Mouse (Mus musculus): ENCODE results near the gene Unc119b. TPM values are rescaled to one million over a fixed set of nuclear protein-coding genes. Genes with fewer than 3 reads are reported as not detected.

Unc119b gene
- polyA plus RNA-seq, 1 experiment from 2014 or later, result 22.2 TPM

GRCm38 (mm10) chr5:115145976-115146746 lies 11.4 kb upstream of the Unc119b start:
- ATAC-seq (ENCODE audit: insufficient read depth, low FRiP score), result no peak
- H3K9me3 ChIP-seq (replicated peaks; ENCODE audit: control insufficient read depth, low read length), result no peaks in the 10 kb centered on the region
- H3K4me2 ChIP-seq (ENCODE audit: low read depth, low read length), result no peak overlapping the region
- no peak overlapping the region for H3K9ac ChIP-seq (ENCODE audit: low read length)
- no peak overlapping the region for H3K27ac ChIP-seq (ENCODE audit: low read length)
- WGBS, result 75% methylated on average over 6 of the region's 6 CpGs
- H3K36me3 ChIP-seq (ENCODE audit: control insufficient read depth, insufficient read depth, low read length), result peaks cover 22% of the 10 kb centered on the region
- H3K27me3 ChIP-seq (ENCODE audit: control insufficient read depth, insufficient read depth, low read length), result no peaks in the 10 kb centered on the region
- no peak overlapping the region for H3K4me3 ChIP-seq (replicated peaks; ENCODE audit: low read length)
- H3K4me1 ChIP-seq (ENCODE audit: control insufficient read depth, insufficient read depth, low read length), result no peaks in the 10 kb centered on the region

- no peak overlapping the region for H3K4me2 ChIP-seq (ENCODE audit: low read depth, low read length)
- WGBS, result 77% methylated on average over 11 of the region's 11 CpGs
- H3K4me3 ChIP-seq (replicated peaks; ENCODE audit: low read length), result no peak overlapping the region
- H3K9ac ChIP-seq (ENCODE audit: low read length), result no peak overlapping the region
- H3K36me3 ChIP-seq (ENCODE audit: control insufficient read depth, insufficient read depth, low read length), result peaks cover 17% of the 10 kb centered on the region
- H3K9me3 ChIP-seq (replicated peaks; ENCODE audit: control insufficient read depth, low read length), result no peaks in the 10 kb centered on the region
- H3K4me1 ChIP-seq (ENCODE audit: control insufficient read depth, insufficient read depth, low read length), result no peaks in the 10 kb centered on the region
- H3K27ac ChIP-seq (ENCODE audit: low read length), result no peak overlapping the region
- ATAC-seq (ENCODE audit: insufficient read depth, low FRiP score), result no peak
- no peaks in the 10 kb centered on the region for H3K27me3 ChIP-seq (ENCODE audit: control insufficient read depth, insufficient read depth, low read length)
Measured at GRCm38 (mm10) chr5:115145253-115145968, 10.6 kb upstream of the Unc119b start.

- peaks cover 8% of the 10 kb centered on the region for H3K36me3 ChIP-seq (ENCODE audit: control insufficient read depth, insufficient read depth, low read length)
- H3K4me3 ChIP-seq (replicated peaks; ENCODE audit: low read length), result no peak overlapping the region
- H3K27ac ChIP-seq (ENCODE audit: low read length), result no peak overlapping the region
- H3K4me1 ChIP-seq (ENCODE audit: control insufficient read depth, insufficient read depth, low read length), result no peaks in the 10 kb centered on the region
- no peaks in the 10 kb centered on the region for H3K9me3 ChIP-seq (replicated peaks; ENCODE audit: control insufficient read depth, low read length)
- no peaks in the 10 kb centered on the region for H3K27me3 ChIP-seq (ENCODE audit: control insufficient read depth, insufficient read depth, low read length)
- no peak overlapping the region for H3K9ac ChIP-seq (ENCODE audit: low read length)
- WGBS, result 68% methylated on average over 6 of the region's 6 CpGs
- ATAC-seq (ENCODE audit: insufficient read depth, low FRiP score), result no peak
- no peak overlapping the region for H3K4me2 ChIP-seq (ENCODE audit: low read depth, low read length)
Measured at GRCm38 (mm10) chr5:115144471-115144870, 9.7 kb upstream of the Unc119b start.

- no peak overlapping the region for H3K27ac ChIP-seq (ENCODE audit: low read length)
- no peak overlapping the region for H3K4me2 ChIP-seq (ENCODE audit: low read depth, low read length)
- H3K36me3 ChIP-seq (ENCODE audit: control insufficient read depth, insufficient read depth, low read length), result peaks cover 4% of the 10 kb centered on the region; the same call in 1 of the 2 replicates
- no peaks in the 10 kb centered on the region for H3K27me3 ChIP-seq (ENCODE audit: control insufficient read depth, insufficient read depth, low read length)
- WGBS, result 70% methylated on average over 10 of the region's 10 CpGs
- no peaks in the 10 kb centered on the region for H3K4me1 ChIP-seq (ENCODE audit: control insufficient read depth, insufficient read depth, low read length)
- H3K4me3 ChIP-seq (replicated peaks; ENCODE audit: low read length), result no peak overlapping the region
- H3K9me3 ChIP-seq (replicated peaks; ENCODE audit: control insufficient read depth, low read length), result no peaks in the 10 kb centered on the region
- no peak for ATAC-seq (ENCODE audit: insufficient read depth, low FRiP score)
- H3K9ac ChIP-seq (ENCODE audit: low read length), result no peak overlapping the region
Measured at GRCm38 (mm10) chr5:115143552-115143951, 8.8 kb upstream of the Unc119b start.

- Histone ChIP-seq H3K4me1 (ENCODE audit: control insufficient read depth, insufficient read depth, low read length) (no peaks in the 10 kb centered on the region), H3K27ac (ENCODE audit: low read length) (no peak overlapping the region), H3K27me3 (ENCODE audit: control insufficient read depth, insufficient read depth, low read length) (no peaks in the 10 kb centered on the region), H3K36me3 (ENCODE audit: control insufficient read depth, insufficient read depth, low read length) (peaks cover 4% of the 10 kb centered on the region; the same call in 1 of the 2 replicates), H3K9me3 (replicated peaks; ENCODE audit: control insufficient read depth, low read length) (no peaks in the 10 kb centered on the region), H3K4me3 (replicated peaks; ENCODE audit: low read length) (no peak overlapping the region), H3K9ac (ENCODE audit: low read length) (no peak overlapping the region), H3K4me2 (ENCODE audit: low read depth, low read length) (no peak overlapping the region)
- no peak for ATAC-seq (ENCODE audit: insufficient read depth, low FRiP score)
- WGBS, result 88% methylated on average over 9 of the region's 9 CpGs
Measured at GRCm38 (mm10) chr5:115142166-115142697, 7.5 kb upstream of the Unc119b start.

- Histone ChIP-seq H3K4me1 (ENCODE audit: control insufficient read depth, insufficient read depth, low read length) (no peaks in the 10 kb centered on the region), H3K4me3 (replicated peaks; ENCODE audit: low read length) (no peak overlapping the region), H3K4me2 (ENCODE audit: low read depth, low read length) (no peak overlapping the region), H3K9me3 (replicated peaks; ENCODE audit: control insufficient read depth, low read length) (no peaks in the 10 kb centered on the region), H3K27ac (ENCODE audit: low read length) (no peak overlapping the region), H3K27me3 (ENCODE audit: control insufficient read depth, insufficient read depth, low read length) (no peaks in the 10 kb centered on the region), H3K9ac (ENCODE audit: low read length) (no peak overlapping the region), H3K36me3 (ENCODE audit: control insufficient read depth, insufficient read depth, low read length) (0 out of 2 replicates have a peak, but pooled peaks cover 4% of the 10 kb centered on the region)
- ATAC-seq (ENCODE audit: insufficient read depth, low FRiP score), result peak; percentile 28; the same call in 1 of the 2 replicates
- 56% methylated on average over 3 of the region's 3 CpGs for WGBS
Measured at GRCm38 (mm10) chr5:115140726-115141125, 6.0 kb upstream of the Unc119b start.

- H3K4me1 ChIP-seq (ENCODE audit: control insufficient read depth, insufficient read depth, low read length), result 0 out of 2 replicates have a peak, but pooled peaks cover under 1% of the 10 kb centered on the region
- 0 out of 2 replicates have a peak, but pooled peaks cover 4% of the 10 kb centered on the region for H3K36me3 ChIP-seq (ENCODE audit: control insufficient read depth, insufficient read depth, low read length)
- no peak for ATAC-seq (ENCODE audit: insufficient read depth, low FRiP score)
- H3K27ac ChIP-seq (ENCODE audit: low read length), result no peak overlapping the region
- H3K4me2 ChIP-seq (ENCODE audit: low read depth, low read length), result no peak overlapping the region
- H3K9ac ChIP-seq (ENCODE audit: low read length), result no peak overlapping the region
- 62% methylated on average over 4 of the region's 4 CpGs for WGBS
- H3K9me3 ChIP-seq (replicated peaks; ENCODE audit: control insufficient read depth, low read length), result no peaks in the 10 kb centered on the region
- no peak overlapping the region for H3K4me3 ChIP-seq (replicated peaks; ENCODE audit: low read length)
- H3K27me3 ChIP-seq (ENCODE audit: control insufficient read depth, insufficient read depth, low read length), result no peaks in the 10 kb centered on the region
Measured at GRCm38 (mm10) chr5:115139124-115139523, 4.3 kb upstream of the Unc119b start.

GRCm38 (mm10) chr5:115133358-115134066 lies 1.3 kb downstream of the Unc119b start:
- peak overlapping the region; percentile 99 for H3K4me2 ChIP-seq (ENCODE audit: low read depth, low read length)
- no peak overlapping the region for H3K27ac ChIP-seq (ENCODE audit: low read length)
- no peaks in the 10 kb centered on the region for H3K36me3 ChIP-seq (ENCODE audit: control insufficient read depth, insufficient read depth, low read length)
- peaks cover 10% of the 10 kb centered on the region for H3K4me1 ChIP-seq (ENCODE audit: control insufficient read depth, insufficient read depth, low read length)
- H3K4me3 ChIP-seq (replicated peaks; ENCODE audit: low read length), result peak overlapping the region; percentile 86
- H3K9ac ChIP-seq (ENCODE audit: low read length), result peak overlapping the region; percentile 89; the same call in 1 of the 2 replicates
- no peaks in the 10 kb centered on the region for H3K9me3 ChIP-seq (replicated peaks; ENCODE audit: control insufficient read depth, low read length)
- ATAC-seq (ENCODE audit: insufficient read depth, low FRiP score), result no peak
- 61% methylated on average over 6 of the region's 6 CpGs for WGBS
- H3K27me3 ChIP-seq (ENCODE audit: control insufficient read depth, insufficient read depth, low read length), result no peaks in the 10 kb centered on the region

All from stomach, embryonic 16.5 days (tissue).